Mouse (Mus musculus) midbrain, embryonic 11.5 days (tissue): ENCODE data around the gene Atg2a. TPM values are rescaled to one million over a fixed set of nuclear protein-coding genes. Genes with fewer than 3 reads are reported as not detected.

Experiments
- ATAC-seq: fragments of 200-750 bp; cut with Nextera tagmentation; 2 replicates; pipeline ENCODE4 v1.8.0; 2017; ENCODE audit warnings: moderate TSS enrichment, moderate library complexity; ENCODE audit not compliant: low FRiP score
- DNase-seq: peaks from one replicate; pipeline ENCODE4 v3.0.0; 2015; ENCODE audit warnings: low spot score; ENCODE audit errors: missing footprints
- H3K27ac ChIP-seq: fragments of 300-500 bp; sonication (generic); 2 replicates; pipeline ENCODE4 v1.5.1; 2014; ENCODE audit warnings: low read depth, low read length
- H3K27me3 ChIP-seq: fragments of 300-500 bp; sonication (generic); 2 replicates; pipeline ENCODE4 v1.6.1; 2014; ENCODE audit warnings: mild to moderate bottlenecking, low read length, moderate library complexity, mixed read lengths; ENCODE audit not compliant: control insufficient read depth, insufficient read depth
- H3K36me3 ChIP-seq: fragments of 300-500 bp; sonication (generic); 2 replicates; pipeline ENCODE4 v1.6.1; 2014; ENCODE audit warnings: mild to moderate bottlenecking, low read length, moderate library complexity, mixed read lengths; ENCODE audit not compliant: control insufficient read depth, insufficient read depth
- H3K4me1 ChIP-seq: fragments of 300-500 bp; sonication (generic); 2 replicates; pipeline ENCODE4 v1.6.1; 2014; ENCODE audit warnings: low read length; ENCODE audit not compliant: control insufficient read depth, insufficient read depth
- H3K4me2 ChIP-seq: fragments of 300-500 bp; sonication (generic); 2 replicates; pipeline ENCODE4 v1.6.1; 2014; ENCODE audit warnings: mild to moderate bottlenecking, moderate library complexity
- H3K4me3 ChIP-seq: fragments of 300-500 bp; sonication (generic); 2 replicates; pipeline ENCODE4 v1.5.1; 2014; ENCODE audit warnings: low read depth, low read length
- H3K9ac ChIP-seq: fragments of 300-500 bp; sonication (generic); 2 replicates; pipeline ENCODE4 v1.6.1; 2014; ENCODE audit warnings: low read length
- H3K9me3 ChIP-seq: fragments of 300-500 bp; sonication (generic); 2 replicates; pipeline ENCODE4 v1.6.1; 2016; ENCODE audit warnings: low read length; ENCODE audit not compliant: control insufficient read depth
- WGBS: fragments of 180-500 bp; shearing (Covaris S2); extraction: QIAGEN DNeasy Blood & Tissue Kit; methylation state at CpG from one replicate; pipeline ENCODE4 v1.1.7; 2014; 5-methylcytosine and 5-hydroxymethylcytosine counted together
- polyA plus RNA-seq: library from polyadenylated mRNA; unstranded; fragments of >200 nt; fragmentation: Nextera tagmentation; extraction: Ambion mirVana; gene quantifications from 2 replicates; pipeline ENCODE4 v1.2.1, GENCODE M21; 2014

The Atg2a gene
- polyA plus RNA-seq, 1 experiment from 2014 or later = 8.1 TPM

GRCm38 (mm10) chr19:6262222-6262621 lies 20.8 kb downstream of the Atg2a start:
- WGBS = 66% methylated on average over 7 of the region's 7 CpGs
- Histone ChIP-seq H3K36me3 (peaks cover 14% of the 10 kb centered on the region; the same call in 1 of the 2 replicates), H3K9ac (no peak overlapping the region), H3K4me2 (no peak overlapping the region), H3K9me3 (no peaks in the 10 kb centered on the region; the same call in 1 of the 2 replicates), H3K27me3 (no peaks in the 10 kb centered on the region), H3K4me1 (no peaks in the 10 kb centered on the region), H3K27ac (no peak overlapping the region), H3K4me3 (no peak overlapping the region)
- ATAC-seq (no peak), DNase-seq (peak; percentile 95)

DNA sequence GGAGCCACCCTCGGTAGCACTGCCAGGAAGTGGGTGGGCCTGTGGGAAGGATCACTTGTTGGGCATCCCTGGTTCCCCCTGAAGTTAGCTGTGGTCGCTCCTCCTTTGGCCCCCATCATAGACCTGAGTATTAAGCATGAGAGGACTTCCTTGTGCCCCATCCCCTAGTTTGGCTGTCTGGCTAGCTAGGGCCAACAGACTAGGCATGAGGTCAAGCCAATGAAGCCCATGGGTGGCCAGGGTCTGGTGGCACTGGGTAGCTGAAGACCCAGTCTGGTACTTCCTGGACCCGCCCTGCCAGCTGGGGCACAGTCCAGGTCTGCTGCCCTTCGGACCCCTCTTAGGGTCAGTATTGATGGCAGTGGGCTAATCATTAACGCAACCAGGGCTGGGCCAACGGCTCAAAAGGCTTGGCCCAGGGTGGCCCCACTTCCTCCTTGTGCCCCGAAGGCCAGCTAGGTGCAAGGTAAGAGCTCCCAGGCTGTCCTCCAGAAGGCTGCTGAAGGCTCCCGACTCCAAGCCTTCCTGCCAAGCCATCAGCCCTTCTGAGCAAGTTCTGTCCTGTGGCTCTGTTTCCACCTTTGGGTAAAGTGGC lies 21.5 kb downstream of the Atg2a start:
- ATAC-seq = no peak
- WGBS = 93% methylated on average over 8 of the region's 8 CpGs

GRCm38 (mm10) chr19:6264200-6264599 lies 22.7 kb downstream of the Atg2a start:
- no peaks in the 10 kb centered on the region for H3K27me3 ChIP-seq
- H3K27ac ChIP-seq = no peak overlapping the region
- no peak overlapping the region for H3K4me3 ChIP-seq
- H3K9ac ChIP-seq = no peak overlapping the region
- H3K4me1 ChIP-seq = no peaks in the 10 kb centered on the region
- H3K9me3 ChIP-seq = no peaks in the 10 kb centered on the region; the same call in 1 of the 2 replicates
- DNase-seq (no peak), ATAC-seq (no peak)
- peaks cover 12% of the 10 kb centered on the region; the same call in 1 of the 2 replicates for H3K36me3 ChIP-seq
- 85% methylated on average over 9 of the region's 9 CpGs for WGBS
- no peak overlapping the region for H3K4me2 ChIP-seq

More for the DNA sequence above, 21.5 kb downstream of the Atg2a start:
- DNase-seq = no peak
- Histone ChIP-seq H3K4me1 (no peaks in the 10 kb centered on the region), H3K4me2 (no peak overlapping the region), H3K4me3 (no peak overlapping the region), H3K27ac (no peak overlapping the region), H3K9ac (no peak overlapping the region), H3K9me3 (no peaks in the 10 kb centered on the region; the same call in 1 of the 2 replicates), H3K27me3 (no peaks in the 10 kb centered on the region), H3K36me3 (peaks cover 14% of the 10 kb centered on the region; the same call in 1 of the 2 replicates)

DNA sequence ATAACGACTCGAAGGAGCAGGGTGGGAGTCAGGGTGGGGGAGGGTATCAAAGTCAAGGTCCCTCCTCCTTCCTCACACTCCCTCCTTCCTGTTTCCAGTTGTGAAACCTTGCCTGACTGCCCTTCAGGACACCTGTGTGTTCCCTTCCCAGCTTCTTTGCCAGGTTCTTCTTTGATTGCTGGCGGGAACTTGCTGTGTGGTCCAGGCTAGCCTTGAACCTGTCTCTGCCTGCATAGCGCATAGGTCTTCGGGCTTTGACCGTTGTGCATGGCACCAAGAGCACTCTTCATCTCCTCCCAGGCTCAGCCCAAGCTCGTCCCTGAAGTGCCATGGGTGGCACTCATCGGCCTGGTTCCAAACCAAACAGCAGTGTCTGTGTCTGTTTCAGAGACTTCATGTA lies 23.5 kb downstream of the Atg2a start:
- no peak overlapping the region for H3K9ac ChIP-seq
- H3K4me3 ChIP-seq = no peak overlapping the region
- 86% methylated on average over 8 of the region's 8 CpGs for WGBS
- H3K27ac ChIP-seq = no peak overlapping the region
- H3K36me3 ChIP-seq = peaks cover 10% of the 10 kb centered on the region; the same call in 1 of the 2 replicates
- DNase-seq (no peak), ATAC-seq (no peak)
- no peak overlapping the region for H3K4me2 ChIP-seq
- H3K27me3 ChIP-seq = no peaks in the 10 kb centered on the region
- no peaks in the 10 kb centered on the region; the same call in 1 of the 2 replicates for H3K9me3 ChIP-seq
- H3K4me1 ChIP-seq = no peaks in the 10 kb centered on the region

DNA sequence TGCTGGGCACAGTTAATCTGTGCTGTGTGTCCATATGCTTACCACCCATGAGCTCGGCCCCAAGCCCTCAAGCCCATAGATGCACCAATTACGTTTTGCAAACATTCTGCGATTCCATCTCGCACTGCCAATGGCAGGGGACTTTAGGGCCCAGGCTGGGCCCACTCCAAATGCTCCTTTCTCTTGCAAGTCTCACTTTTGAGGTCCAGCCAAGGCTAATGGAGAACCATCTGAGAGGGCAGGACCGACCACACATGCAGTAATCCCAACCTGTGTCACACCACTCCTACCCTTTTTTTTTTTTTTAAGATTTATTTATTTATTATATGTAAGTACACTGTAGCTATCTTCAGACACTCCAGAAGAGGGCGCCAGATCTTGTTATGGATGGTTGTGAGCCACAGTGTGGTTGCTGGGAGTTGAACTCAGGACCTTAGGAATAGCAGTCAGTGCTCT lies 24.3 kb downstream of the Atg2a start:
- ATAC-seq (no peak), DNase-seq (no peak)
- H3K9ac ChIP-seq = no peak overlapping the region
- H3K27me3 ChIP-seq = no peaks in the 10 kb centered on the region
- no peak overlapping the region for H3K4me3 ChIP-seq
- H3K9me3 ChIP-seq = no peaks in the 10 kb centered on the region; the same call in 1 of the 2 replicates
- no peaks in the 10 kb centered on the region for H3K4me1 ChIP-seq
- 67% methylated on average over 6 of the region's 6 CpGs for WGBS
- peaks cover 8% of the 10 kb centered on the region; the same call in 1 of the 2 replicates for H3K36me3 ChIP-seq
- no peak overlapping the region for H3K27ac ChIP-seq
- H3K4me2 ChIP-seq = no peak overlapping the region

DNA sequence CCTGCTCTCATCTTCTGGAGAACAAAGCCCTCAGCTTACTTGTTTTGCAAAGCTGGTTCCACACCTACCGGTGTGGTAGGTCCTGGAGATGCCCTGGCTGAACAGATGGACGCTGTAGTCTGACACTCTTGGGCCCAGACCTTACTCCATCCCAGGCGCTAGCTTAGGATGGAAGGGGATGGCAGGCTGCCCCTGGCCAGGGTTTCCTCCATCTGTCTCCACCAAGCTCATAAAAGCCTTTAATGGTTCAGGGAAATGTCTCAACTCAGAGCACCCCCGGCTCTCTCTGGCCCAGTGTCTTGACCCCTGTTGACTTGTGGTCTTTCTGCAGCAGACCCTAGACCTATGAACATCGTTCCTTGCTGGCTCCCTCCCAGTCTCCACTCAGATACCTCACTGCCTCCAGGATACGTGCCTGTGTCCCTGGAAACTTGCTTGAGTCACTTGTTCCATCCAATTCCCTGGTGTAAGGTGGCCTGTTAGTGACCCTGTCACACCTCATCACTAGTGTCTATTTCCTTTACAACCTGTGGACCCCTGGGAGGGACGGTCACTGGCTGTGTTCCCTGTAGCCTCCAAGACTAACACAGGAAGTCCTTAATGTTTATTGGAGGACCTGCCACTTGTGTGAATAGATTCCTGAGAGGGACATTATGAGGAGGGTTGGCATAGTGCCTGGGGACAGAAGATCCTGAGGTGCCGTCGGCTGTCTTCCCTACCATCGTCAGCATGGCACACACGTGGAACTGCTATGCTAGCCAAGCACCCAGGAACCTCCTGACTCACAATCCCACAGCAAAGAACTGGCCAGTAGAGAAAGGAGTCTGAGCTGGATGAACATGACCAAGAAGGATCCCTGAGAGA lies 26.1 kb downstream of the Atg2a start:
- Histone ChIP-seq H3K27me3 (no peaks in the 10 kb centered on the region), H3K9ac (no peak overlapping the region), H3K4me1 (no peaks in the 10 kb centered on the region), H3K4me2 (no peak overlapping the region), H3K4me3 (no peak overlapping the region), H3K36me3 (no peaks in the 10 kb centered on the region), H3K27ac (no peak overlapping the region), H3K9me3 (no peaks in the 10 kb centered on the region)
- 81% methylated on average over 11 of the region's 11 CpGs for WGBS
- ATAC-seq (no peak), DNase-seq (no peak)

- peak; percentile 67 for ATAC-seq
- H3K27me3 ChIP-seq = no peaks in the 10 kb centered on the region
- no peak overlapping the region for H3K4me3 ChIP-seq
- H3K9ac ChIP-seq = no peak overlapping the region
- WGBS = 19% methylated on average over 8 of the region's 8 CpGs
- no peaks in the 10 kb centered on the region for H3K9me3 ChIP-seq
- no peak overlapping the region for H3K4me2 ChIP-seq
- H3K27ac ChIP-seq = no peak overlapping the region
- H3K36me3 ChIP-seq = no peaks in the 10 kb centered on the region
- H3K4me1 ChIP-seq = no peaks in the 10 kb centered on the region
- DNase-seq = peak; percentile 97
Observed at GRCm38 (mm10) chr19:6268170-6268528, 26.7 kb downstream of the Atg2a start.

DNA sequence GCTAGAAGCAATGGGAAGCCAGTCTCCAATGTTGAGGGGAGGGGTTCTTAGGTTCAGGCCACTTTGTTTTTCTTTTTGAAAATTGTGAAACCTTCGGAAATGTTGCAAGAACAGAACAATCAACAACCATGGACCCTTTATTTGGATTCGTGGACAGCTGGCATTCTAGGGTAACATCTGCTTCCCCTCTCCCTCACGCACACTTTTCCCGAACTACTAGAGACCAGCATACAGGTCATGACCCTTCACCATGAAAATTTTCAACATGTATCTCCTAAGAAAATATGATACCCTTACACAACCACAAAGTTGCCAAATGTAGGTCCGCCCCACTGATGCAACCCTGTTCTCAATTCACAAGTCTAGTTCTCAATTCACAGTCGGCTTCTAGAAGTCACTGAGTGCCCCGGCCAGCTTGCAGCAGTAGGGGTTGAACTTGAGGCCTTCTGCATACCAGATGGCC lies 27.2 kb downstream of the Atg2a start:
- H3K4me1 ChIP-seq = no peaks in the 10 kb centered on the region
- no peak for ATAC-seq
- H3K36me3 ChIP-seq = no peaks in the 10 kb centered on the region
- H3K9me3 ChIP-seq = no peaks in the 10 kb centered on the region
- no peak for DNase-seq
- H3K27me3 ChIP-seq = no peaks in the 10 kb centered on the region
- no peak overlapping the region for H3K27ac ChIP-seq
- no peak overlapping the region for H3K4me2 ChIP-seq
- no peak overlapping the region for H3K4me3 ChIP-seq
- no peak overlapping the region for H3K9ac ChIP-seq
- WGBS = 80% methylated on average over 7 of the region's 7 CpGs
